Mouse (Mus musculus) heart, postnatal 0 days (tissue): ENCODE results near the gene Ubr2.

ENCODE experiments used
- CTCF ChIP-seq: IDR thresholded peaks from 2 replicates; pipeline ENCODE4 v1.5.1; 2016; ENCODE audit warnings: antibody characterized with exemption, control low read depth, low read depth
- EP300 ChIP-seq: IDR thresholded peaks from 2 replicates; pipeline ENCODE4 v1.6.1; 2016; ENCODE audit warnings: antibody characterized with exemption, low read depth

- no peak for TF ChIP-seq CTCF
- no peak for TF ChIP-seq EP300
These were observed 91.4 kb downstream of the Ubr2 start for GRCm38 (mm10) chr17:46918951-46919350.
